Mouse (Mus musculus) ES-E14 (cell line): ENCODE measurements around the gene Copz1.

Experiments
- HCFC1 ChIP-seq: IDR thresholded peaks from 2 replicates; pipeline ENCODE4 v1.6.1; 2012; ENCODE audit warnings: low read length, inconsistent platforms, borderline replicate concordance; ENCODE audit not compliant: insufficient read depth
- MAFK ChIP-seq: IDR thresholded peaks from 2 replicates; pipeline ENCODE4 v1.6.1; 2014; ENCODE audit warnings: mild to moderate bottlenecking, low read depth, low read length, inconsistent platforms; ENCODE audit not compliant: insufficient read depth
- ZC3H11A ChIP-seq: IDR thresholded peaks from 2 replicates; pipeline ENCODE4 v1.6.1; 2012; ENCODE audit warnings: low read depth, mild to moderate bottlenecking, inconsistent platforms, low read length, borderline replicate concordance
- ZNF384 ChIP-seq: IDR thresholded peaks from 2 replicates; pipeline ENCODE4 v1.6.1; 2012; ENCODE audit warnings: low read depth, low read length, inconsistent platforms

- TF ChIP-seq MAFK, result no peak
- no peak for TF ChIP-seq ZNF384
- no peak for TF ChIP-seq ZC3H11A
- no peak for TF ChIP-seq HCFC1
Observed at GRCm38 (mm10) chr15:103224161-103224560, 48.4 kb upstream of the Copz1 start.
